Mouse (Mus musculus) megakaryocyte, embryonic 14.5 days (primary cell): Measurements from ENCODE around the gene Tenm4.

ENCODE experiments used
- FLI1 ChIP-seq: IDR thresholded peaks from 2 replicates; pipeline ENCODE4 v1.6.1; 2012; ENCODE audit warnings: low read length, inconsistent platforms, mixed read lengths
- GATA1 ChIP-seq: IDR thresholded peaks from 3 replicates; pipeline ENCODE4 v1.6.1; 2012; ENCODE audit warnings: mixed read lengths, low read length, inconsistent platforms, borderline replicate concordance

- no peak for TF ChIP-seq GATA1
- no peak for TF ChIP-seq FLI1
Measured at GRCm38 (mm10) chr7:96792456-96793229, 621.6 kb downstream of the Tenm4 start.
